Mouse (Mus musculus) limb, embryonic 13.5 days (tissue): ENCODE data around the gene Rptor. TPM values are rescaled to one million over a fixed set of nuclear protein-coding genes. Genes with fewer than 3 reads are reported as not detected.

Source experiments
- ATAC-seq: fragments of 200-750 bp; cut with Nextera tagmentation; 2 replicates; pipeline ENCODE4 v1.8.0; 2017; ENCODE audit warnings: low read depth, moderate number of reproducible peaks, moderate TSS enrichment; ENCODE audit not compliant: low FRiP score
- H3K27ac ChIP-seq: fragments of 300-500 bp; sonication (generic); 2 replicates; pipeline ENCODE4 v1.5.1; 2015; ENCODE audit warnings: inconsistent platforms, mild to moderate bottlenecking, moderate library complexity
- H3K27me3 ChIP-seq: fragments of 300-500 bp; sonication (generic); 2 replicates; pipeline ENCODE4 v1.6.1; 2015; ENCODE audit warnings: mild to moderate bottlenecking, inconsistent platforms
- H3K36me3 ChIP-seq: fragments of 300-500 bp; sonication (generic); 2 replicates; pipeline ENCODE4 v1.6.1; 2015; ENCODE audit warnings: inconsistent platforms, mild to moderate bottlenecking, moderate library complexity
- H3K4me1 ChIP-seq: fragments of 300-500 bp; sonication (generic); 2 replicates; pipeline ENCODE4 v1.6.1; 2015; ENCODE audit warnings: inconsistent platforms
- H3K4me2 ChIP-seq: fragments of 300-500 bp; sonication (generic); replicated peaks from 2 replicates; pipeline ENCODE4 v1.6.1; 2015; ENCODE audit warnings: inconsistent platforms, mild to moderate bottlenecking, moderate library complexity
- H3K4me3 ChIP-seq: fragments of 300-500 bp; sonication (generic); 2 replicates; pipeline ENCODE4 v1.5.1; 2015; ENCODE audit warnings: moderate library complexity, mild to moderate bottlenecking, inconsistent platforms
- H3K9ac ChIP-seq: fragments of 300-500 bp; sonication (generic); 2 replicates; pipeline ENCODE4 v1.6.1; 2015; ENCODE audit warnings: mild to moderate bottlenecking, inconsistent platforms
- H3K9me3 ChIP-seq: fragments of 300-500 bp; sonication (generic); 2 replicates; pipeline ENCODE4 v1.6.1; 2016; ENCODE audit warnings: inconsistent platforms
- WGBS: fragments of 180-500 bp; shearing (Covaris S2); methylation state at CpG from one replicate; pipeline ENCODE4 v1.1.7; 2015; 5-methylcytosine and 5-hydroxymethylcytosine counted together
- polyA plus RNA-seq: library from polyadenylated mRNA; unstranded; fragments of >200 nt; fragmentation: Nextera tagmentation; extraction: Ambion mirVana; gene quantifications from 2 replicates; pipeline ENCODE4 v1.2.1, GENCODE M21; 2015

The Rptor gene
- polyA plus RNA-seq, 1 experiment from 2014 or later = 11.2 TPM

DNA sequence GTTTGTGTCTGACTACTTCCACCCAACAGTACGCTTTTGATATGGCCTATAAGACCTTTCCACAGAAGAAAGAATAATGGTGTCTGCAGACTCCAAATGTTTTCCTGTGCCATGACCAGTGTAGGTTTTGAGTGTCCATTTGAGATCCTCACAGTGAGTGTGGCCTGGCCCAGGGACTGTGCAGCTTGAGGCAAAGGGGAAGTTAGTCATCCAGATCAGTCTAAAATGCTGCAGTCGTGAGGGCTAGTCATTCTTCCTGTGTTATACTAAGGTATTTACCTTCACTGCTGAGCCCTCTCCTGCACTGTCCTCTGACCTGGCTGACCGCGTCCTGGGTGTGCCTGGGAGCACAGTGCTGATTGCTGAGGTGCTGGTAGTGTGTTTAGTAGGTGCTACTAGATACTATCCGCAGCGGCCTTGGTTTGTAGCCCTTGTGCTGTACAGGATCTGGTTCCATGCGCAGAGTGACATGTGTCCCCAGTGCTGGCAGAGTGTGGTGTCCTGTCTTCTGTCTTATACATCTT is 211.4 kb downstream of the Rptor start:
- peaks cover 30% of the 10 kb centered on the region for H3K4me1 ChIP-seq
- no peak overlapping the region for H3K27ac ChIP-seq
- H3K27me3 ChIP-seq = no peaks in the 10 kb centered on the region
- H3K36me3 ChIP-seq = peaks cover 58% of the 10 kb centered on the region
- ATAC-seq = no peak
- H3K9me3 ChIP-seq = no peaks in the 10 kb centered on the region
- H3K9ac ChIP-seq = no peak overlapping the region
- no peak overlapping the region for H3K4me3 ChIP-seq
- no peak overlapping the region for H3K4me2 ChIP-seq
- WGBS = 94% methylated on average over 7 of the region's 7 CpGs

DNA sequence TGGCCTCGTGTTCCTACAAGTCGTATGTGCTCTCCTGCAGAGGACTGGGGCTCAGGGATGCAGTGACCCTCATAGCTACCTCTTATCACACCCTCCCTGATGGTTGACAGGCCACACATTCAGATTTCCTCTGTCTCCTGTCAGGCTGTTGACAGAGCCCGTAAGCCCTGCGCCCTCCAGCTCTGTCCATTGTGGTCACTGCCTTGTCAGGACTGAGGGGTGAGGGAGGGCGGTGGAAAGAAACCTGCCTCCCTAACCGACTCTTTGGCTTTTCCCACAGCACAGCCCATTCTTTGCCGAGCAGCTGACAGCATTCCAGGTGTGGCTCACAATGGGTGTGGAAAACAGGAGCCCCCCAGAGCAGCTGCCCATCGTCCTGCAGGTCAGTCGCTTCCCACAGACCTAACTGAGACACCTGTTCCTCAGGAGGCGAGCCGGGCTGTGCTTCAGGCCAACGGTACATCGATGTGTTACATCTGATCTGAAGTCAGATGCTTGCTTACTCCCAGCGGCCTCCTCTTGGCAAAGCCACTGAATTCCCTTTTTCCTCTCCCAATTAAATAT is 214.2 kb downstream of the Rptor start:
- WGBS = 86% methylated on average over 14 of the region's 14 CpGs

DNA sequence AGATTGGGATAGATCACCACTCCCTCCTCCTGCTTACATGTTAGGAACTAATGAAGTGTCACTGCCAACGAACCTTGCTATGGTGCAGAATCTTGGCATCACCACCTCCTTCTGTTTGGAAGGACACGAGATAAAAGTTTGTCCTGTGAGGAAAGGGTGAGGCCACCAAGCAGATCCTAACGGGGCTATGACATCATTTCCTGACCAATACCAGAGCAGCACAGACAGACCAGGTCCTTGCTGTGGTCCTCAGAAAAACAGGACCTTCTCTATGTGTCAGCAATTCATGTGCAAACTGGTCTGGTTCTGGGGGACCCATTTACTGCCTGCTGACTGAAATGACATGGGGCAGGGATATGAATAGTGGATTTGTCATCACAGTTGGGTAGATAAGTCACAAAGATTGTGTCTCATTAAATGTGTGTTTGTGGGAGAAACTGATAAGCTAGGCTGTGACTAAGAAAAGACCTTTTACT is 214.7 kb downstream of the Rptor start:
- no peak overlapping the region for H3K4me2 ChIP-seq
- no peaks in the 10 kb centered on the region for H3K9me3 ChIP-seq
- H3K36me3 ChIP-seq = peaks cover 65% of the 10 kb centered on the region
- no peaks in the 10 kb centered on the region for H3K27me3 ChIP-seq
- no peak for ATAC-seq
- no peak overlapping the region for H3K4me3 ChIP-seq
- peaks cover 9% of the 10 kb centered on the region for H3K4me1 ChIP-seq
- H3K27ac ChIP-seq = no peak overlapping the region
- no peak overlapping the region for H3K9ac ChIP-seq
- WGBS = 79% methylated on average over 3 of the region's 3 CpGs

More for the DNA sequence above, 214.2 kb downstream of the Rptor start:
- Histone ChIP-seq H3K4me1 (peaks cover 9% of the 10 kb centered on the region), H3K36me3 (peaks cover 66% of the 10 kb centered on the region), H3K9me3 (no peaks in the 10 kb centered on the region), H3K9ac (no peak overlapping the region), H3K4me3 (no peak overlapping the region), H3K27me3 (no peaks in the 10 kb centered on the region), H3K27ac (no peak overlapping the region), H3K4me2 (no peak overlapping the region)
- ATAC-seq = no peak

DNA sequence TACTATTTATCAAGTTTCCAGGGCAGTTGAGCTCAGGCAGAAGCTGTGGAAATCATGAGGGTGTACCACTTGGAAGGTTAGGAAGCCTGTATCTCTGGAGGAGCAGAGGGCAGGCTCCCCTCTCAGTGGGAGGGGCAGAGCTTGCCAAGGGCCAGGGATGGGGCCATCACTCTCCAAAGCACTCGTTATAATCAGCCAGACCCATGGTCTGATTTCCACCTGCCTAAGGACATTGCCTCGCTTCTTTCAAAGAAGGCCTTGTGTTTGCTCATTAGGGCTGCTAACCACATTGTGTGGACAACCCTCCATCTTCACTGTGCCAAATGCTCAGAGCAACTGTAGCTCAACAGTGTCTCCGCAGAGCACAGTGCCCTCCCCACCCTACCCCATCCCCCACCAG is 215.2 kb downstream of the Rptor start:
- Histone ChIP-seq H3K4me3 (no peak overlapping the region), H3K4me1 (peaks cover 9% of the 10 kb centered on the region), H3K4me2 (no peak overlapping the region), H3K27ac (no peak overlapping the region), H3K9ac (no peak overlapping the region), H3K27me3 (no peaks in the 10 kb centered on the region), H3K36me3 (peaks cover 65% of the 10 kb centered on the region), H3K9me3 (no peaks in the 10 kb centered on the region)
- WGBS = 56% methylated on average over 3 of the region's 3 CpGs
- no peak for ATAC-seq

DNA sequence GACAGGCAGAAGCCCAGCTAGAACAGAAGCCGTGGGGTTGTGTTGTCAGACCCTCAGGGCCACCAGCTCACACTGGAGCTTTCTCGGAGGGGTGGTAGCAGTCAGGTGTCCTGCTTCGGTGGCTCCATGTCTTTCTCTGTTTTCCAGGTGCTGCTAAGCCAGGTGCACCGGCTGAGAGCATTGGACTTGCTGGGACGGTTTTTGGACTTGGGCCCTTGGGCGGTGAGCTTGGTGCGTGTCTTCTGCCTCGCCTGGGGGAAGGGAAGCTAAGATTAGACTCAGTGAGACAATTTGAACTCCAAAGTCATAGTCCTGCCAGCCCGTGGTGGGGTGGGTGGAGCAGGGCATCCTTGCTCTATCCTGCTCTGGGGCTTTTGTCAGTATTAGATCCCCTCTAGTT is 218.8 kb downstream of the Rptor start:
- no peaks in the 10 kb centered on the region for H3K9me3 ChIP-seq
- peaks cover 9% of the 10 kb centered on the region for H3K4me1 ChIP-seq
- no peak for ATAC-seq
- no peak overlapping the region for H3K9ac ChIP-seq
- H3K27me3 ChIP-seq = no peaks in the 10 kb centered on the region
- WGBS = 87% methylated on average over 9 of the region's 9 CpGs
- H3K36me3 ChIP-seq = peaks cover 72% of the 10 kb centered on the region
- no peak overlapping the region for H3K4me3 ChIP-seq
- H3K4me2 ChIP-seq = no peak overlapping the region
- no peak overlapping the region for H3K27ac ChIP-seq

DNA sequence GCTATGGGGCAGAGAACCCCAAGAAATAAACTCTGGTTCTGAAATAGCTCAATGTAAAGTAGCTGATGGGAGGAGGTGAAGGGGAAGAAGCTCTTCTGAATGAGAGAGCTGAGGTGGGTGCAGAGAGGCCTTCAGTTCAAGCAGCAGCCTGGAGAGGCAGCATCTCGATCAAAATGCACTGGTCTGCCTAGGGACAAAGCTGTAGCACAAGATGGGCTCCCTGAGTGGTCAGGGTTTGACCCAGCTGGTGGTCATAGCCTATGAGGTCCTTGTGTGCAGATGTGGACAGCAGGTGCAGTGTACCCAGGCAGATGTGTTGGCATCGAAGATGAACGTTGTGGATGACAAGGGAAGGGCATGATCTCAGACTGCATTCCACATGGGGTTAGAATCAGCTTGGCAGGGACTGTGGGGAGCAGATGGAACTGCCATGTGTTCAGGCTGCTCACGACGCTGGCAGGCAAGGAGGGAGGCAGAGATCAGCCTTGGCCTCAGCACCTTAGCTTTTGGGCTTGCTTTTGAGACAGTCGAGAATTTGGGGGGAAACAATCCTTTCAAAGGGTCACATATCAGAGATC is 221.5 kb downstream of the Rptor start:
- WGBS = 92% methylated on average over 6 of the region's 6 CpGs
- Histone ChIP-seq H3K36me3 (peaks cover 76% of the 10 kb centered on the region), H3K9ac (no peak overlapping the region), H3K4me1 (peaks cover 2% of the 10 kb centered on the region), H3K4me3 (no peak overlapping the region), H3K4me2 (no peak overlapping the region), H3K27me3 (no peaks in the 10 kb centered on the region), H3K9me3 (no peaks in the 10 kb centered on the region), H3K27ac (no peak overlapping the region)
- ATAC-seq = no peak

DNA sequence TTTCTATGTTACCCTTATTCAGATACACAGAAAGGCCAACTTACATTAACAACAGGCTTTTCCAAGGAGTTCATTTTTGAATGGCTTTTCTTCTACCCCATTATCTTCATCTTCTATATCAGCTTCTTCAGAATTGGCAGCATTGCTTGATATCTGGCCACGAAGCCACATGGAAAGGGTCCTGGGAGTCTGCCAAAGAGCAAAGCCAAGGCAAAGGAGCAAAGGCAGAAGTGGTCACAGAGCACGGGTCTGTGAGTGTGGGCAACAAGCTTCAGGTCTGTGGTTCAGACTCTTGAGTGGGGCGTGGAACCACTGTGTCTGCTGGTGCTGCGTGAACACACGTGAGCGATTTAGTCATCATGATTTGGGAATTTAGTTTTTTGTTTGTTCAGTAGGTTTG is 223.1 kb downstream of the Rptor start:
- peaks cover 73% of the 10 kb centered on the region for H3K36me3 ChIP-seq
- H3K9me3 ChIP-seq = no peaks in the 10 kb centered on the region
- H3K27ac ChIP-seq = no peak overlapping the region
- H3K4me1 ChIP-seq = no peaks in the 10 kb centered on the region
- no peaks in the 10 kb centered on the region for H3K27me3 ChIP-seq
- H3K4me3 ChIP-seq = no peak overlapping the region
- no peak overlapping the region for H3K9ac ChIP-seq
- 93% methylated on average over 6 of the region's 6 CpGs for WGBS
- ATAC-seq = no peak
- H3K4me2 ChIP-seq = no peak overlapping the region

DNA sequence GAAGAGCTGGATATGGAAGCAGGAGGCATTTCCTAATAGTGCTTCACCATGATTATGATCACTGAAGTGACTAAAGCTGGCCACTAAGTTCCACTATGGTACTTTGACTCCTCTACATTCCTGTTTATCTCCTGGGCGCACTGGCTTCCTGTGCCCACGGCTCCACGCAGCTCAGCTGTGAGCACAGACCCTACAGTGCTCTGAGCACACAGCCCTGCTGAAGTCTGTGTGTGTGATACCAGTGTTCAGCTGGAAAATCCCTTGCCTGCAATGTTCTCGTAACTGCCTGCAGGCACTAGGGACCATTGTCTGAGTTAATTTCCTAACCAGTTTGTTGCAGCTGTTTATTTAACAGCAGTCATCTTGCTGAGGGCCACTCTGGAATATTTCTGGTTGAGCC is 223.5 kb downstream of the Rptor start:
- no peak overlapping the region for H3K9ac ChIP-seq
- ATAC-seq = no peak
- H3K9me3 ChIP-seq = no peaks in the 10 kb centered on the region
- no peaks in the 10 kb centered on the region for H3K4me1 ChIP-seq
- H3K4me2 ChIP-seq = no peak overlapping the region
- H3K27ac ChIP-seq = no peak overlapping the region
- H3K4me3 ChIP-seq = no peak overlapping the region
- no peaks in the 10 kb centered on the region for H3K27me3 ChIP-seq
- peaks cover 76% of the 10 kb centered on the region for H3K36me3 ChIP-seq
- 62% methylated on average over 4 of the region's 4 CpGs for WGBS

DNA sequence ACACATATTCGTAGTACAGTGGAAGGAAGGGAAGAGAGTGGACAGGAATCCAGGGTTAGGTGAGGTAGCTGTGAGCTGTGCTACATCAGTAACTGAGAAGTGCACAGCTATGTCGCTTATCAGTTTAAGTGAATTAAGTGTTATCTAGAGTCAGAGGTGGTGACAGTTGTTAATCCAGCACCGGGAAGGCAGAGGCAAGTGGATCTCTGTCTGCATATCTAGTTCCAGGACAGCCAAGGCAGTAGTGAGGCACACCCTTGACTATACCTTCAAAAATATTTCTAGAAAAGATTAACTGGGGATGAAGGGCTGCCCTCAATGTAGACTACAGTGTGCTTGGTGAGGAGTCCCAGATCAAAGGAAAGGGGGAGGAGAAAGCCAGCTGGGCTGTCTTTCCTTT is 226.4 kb downstream of the Rptor start:
- 91% methylated on average over 3 of the region's 3 CpGs for WGBS
- H3K9me3 ChIP-seq = no peaks in the 10 kb centered on the region
- H3K4me3 ChIP-seq = no peak overlapping the region
- H3K4me2 ChIP-seq = no peak overlapping the region
- H3K27ac ChIP-seq = no peak overlapping the region
- peaks cover 10% of the 10 kb centered on the region; the same call in 1 of the 2 replicates for H3K4me1 ChIP-seq
- no peaks in the 10 kb centered on the region for H3K27me3 ChIP-seq
- H3K36me3 ChIP-seq = peaks cover 58% of the 10 kb centered on the region
- H3K9ac ChIP-seq = no peak overlapping the region
- no peak for ATAC-seq

DNA sequence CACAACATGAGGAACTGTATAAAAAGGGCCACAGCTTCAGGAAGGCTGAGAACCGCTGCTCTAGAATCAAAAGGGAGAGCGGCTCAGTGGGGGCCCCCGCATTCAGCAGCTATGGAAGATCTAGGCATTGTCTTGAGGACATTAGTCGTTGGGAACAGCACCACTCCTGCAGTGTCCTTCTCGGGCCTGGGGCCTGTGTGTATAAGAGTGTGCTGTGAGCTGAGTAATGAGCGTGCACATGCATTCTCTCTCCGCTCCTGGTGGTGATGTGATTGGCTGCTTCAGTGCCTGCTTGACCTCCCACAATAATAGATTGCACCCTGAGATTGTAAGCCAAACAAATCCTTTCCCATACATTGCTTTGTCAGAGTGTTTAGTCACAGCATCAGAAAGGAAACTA is 229.0 kb downstream of the Rptor start:
- peaks cover 10% of the 10 kb centered on the region; the same call in 1 of the 2 replicates for H3K4me1 ChIP-seq
- no peaks in the 10 kb centered on the region for H3K27me3 ChIP-seq
- H3K4me2 ChIP-seq = no peak overlapping the region
- H3K27ac ChIP-seq = no peak overlapping the region
- no peak overlapping the region for H3K9ac ChIP-seq
- peaks cover 48% of the 10 kb centered on the region for H3K36me3 ChIP-seq
- H3K9me3 ChIP-seq = no peaks in the 10 kb centered on the region
- no peak for ATAC-seq
- 86% methylated on average over 7 of the region's 7 CpGs for WGBS
- H3K4me3 ChIP-seq = no peak overlapping the region

DNA sequence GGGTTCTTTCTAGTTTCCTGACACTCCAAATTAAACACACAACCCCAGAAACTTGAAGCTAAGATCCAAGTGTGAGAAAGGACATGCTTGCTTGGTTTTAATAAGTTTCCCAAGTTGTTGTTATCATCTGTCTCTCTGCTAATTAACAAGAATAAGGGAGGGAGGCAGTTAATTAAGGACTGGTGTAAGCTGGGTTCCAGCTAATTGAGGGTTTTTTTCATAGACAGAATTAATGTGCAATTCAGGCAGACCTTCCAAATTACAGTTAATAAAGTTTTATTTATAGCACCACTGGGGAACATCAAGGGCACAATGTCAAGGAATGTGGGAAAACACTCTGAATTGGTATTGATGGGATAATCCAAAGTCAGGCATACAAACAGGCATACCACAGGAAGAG is 230.6 kb downstream of the Rptor start:
- Histone ChIP-seq H3K4me2 (no peak overlapping the region), H3K4me1 (peaks cover 14% of the 10 kb centered on the region), H3K36me3 (peaks cover 36% of the 10 kb centered on the region), H3K9me3 (no peaks in the 10 kb centered on the region), H3K9ac (no peak overlapping the region), H3K4me3 (no peak overlapping the region), H3K27me3 (no peaks in the 10 kb centered on the region), H3K27ac (no peak overlapping the region)
- no peak for ATAC-seq

DNA sequence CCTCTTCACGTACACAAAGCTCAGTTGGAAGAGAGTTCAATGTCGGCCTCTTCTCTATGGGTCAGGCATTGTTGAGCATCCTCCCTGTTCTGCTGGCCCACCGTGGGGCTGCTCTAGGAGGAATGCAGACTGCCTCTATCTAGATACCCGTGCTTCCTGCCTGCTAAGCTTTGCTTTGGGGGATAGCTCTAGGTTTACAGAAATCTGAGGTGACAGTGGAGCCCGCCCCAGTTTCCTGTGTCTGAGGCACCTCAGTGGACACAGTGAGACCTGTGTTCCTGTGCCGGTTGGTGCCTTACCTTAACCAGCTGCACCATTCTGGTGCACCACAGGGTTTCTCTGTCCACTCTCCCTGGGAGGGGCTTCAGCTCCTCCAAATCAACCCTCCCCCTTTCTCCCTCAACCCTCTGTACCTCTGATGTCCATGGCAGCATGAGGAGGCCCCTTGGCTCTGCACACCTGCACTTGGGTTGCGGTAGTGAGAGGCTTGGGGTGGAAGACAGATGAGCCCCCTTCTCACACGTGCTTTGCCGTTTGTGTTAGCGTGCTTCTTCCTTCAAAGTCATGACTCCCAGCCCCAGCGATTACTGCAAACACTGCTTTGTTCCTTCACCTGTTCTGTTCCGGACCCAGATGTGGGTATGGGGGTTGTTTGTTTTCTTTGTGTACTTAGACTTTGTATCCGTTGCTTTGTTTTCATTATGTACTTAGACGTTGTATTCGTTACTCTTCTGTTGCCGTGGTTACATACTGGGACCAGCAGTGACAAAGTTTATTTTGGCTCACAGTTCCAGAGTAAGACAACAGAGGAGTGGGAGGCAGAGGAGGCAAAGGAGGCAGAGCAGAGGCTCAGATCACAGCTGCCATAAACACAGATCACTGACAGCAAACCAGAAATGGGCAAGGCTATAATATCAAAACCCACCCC is 231.4 kb downstream of the Rptor start:
- Histone ChIP-seq H3K36me3 (peaks cover 27% of the 10 kb centered on the region), H3K27ac (no peak overlapping the region), H3K9ac (no peak overlapping the region), H3K4me3 (no peak overlapping the region), H3K9me3 (no peaks in the 10 kb centered on the region), H3K4me2 (no peak overlapping the region), H3K4me1 (peaks cover 14% of the 10 kb centered on the region), H3K27me3 (no peaks in the 10 kb centered on the region)
- 78% methylated on average over 16 of the region's 16 CpGs for WGBS
- ATAC-seq = no peak
